Mouse (Mus musculus) midbrain, embryonic 12.5 days (tissue): ENCODE data around the gene Rasgef1b. TPM values are rescaled to one million over a fixed set of nuclear protein-coding genes. Genes with fewer than 3 reads are reported as not detected.
A peak's percentile ranks its signal among the peaks of the same experiment; 100 is the strongest.

ENCODE experiments used
- ATAC-seq: fragments of 200-750 bp; cut with Nextera tagmentation; 2 replicates; pipeline ENCODE4 v1.8.0; 2017; ENCODE audit warnings: low read depth, moderate TSS enrichment, moderate library complexity; ENCODE audit not compliant: low FRiP score
- H3K27ac ChIP-seq: fragments of 300-500 bp; sonication (generic); replicated peaks from 2 replicates; pipeline ENCODE4 v1.5.1; 2016; ENCODE audit warnings: mild to moderate bottlenecking
- H3K27me3 ChIP-seq: fragments of 300-500 bp; sonication (generic); 2 replicates; pipeline ENCODE4 v1.6.1; 2016; ENCODE audit warnings: mild to moderate bottlenecking
- H3K36me3 ChIP-seq: fragments of 300-500 bp; sonication (generic); 2 replicates; pipeline ENCODE4 v1.6.1; 2016
- H3K4me1 ChIP-seq: fragments of 300-500 bp; sonication (generic); 2 replicates; pipeline ENCODE4 v1.6.1; 2016
- H3K4me2 ChIP-seq: fragments of 300-500 bp; sonication (generic); replicated peaks from 2 replicates; pipeline ENCODE4 v1.6.1; 2016; ENCODE audit warnings: mild to moderate bottlenecking, moderate library complexity
- H3K4me3 ChIP-seq: fragments of 300-500 bp; sonication (generic); 2 replicates; pipeline ENCODE4 v1.5.1; 2016; ENCODE audit warnings: mild to moderate bottlenecking
- H3K9ac ChIP-seq: fragments of 300-500 bp; sonication (generic); replicated peaks from 2 replicates; pipeline ENCODE4 v1.6.1; 2016; ENCODE audit warnings: mild to moderate bottlenecking, moderate library complexity
- H3K9me3 ChIP-seq: fragments of 300-500 bp; sonication (generic); 2 replicates; pipeline ENCODE4 v1.6.1; 2016; ENCODE audit warnings: mild to moderate bottlenecking
- WGBS: fragments of 180-500 bp; shearing (Covaris S2); methylation state at CpG from one replicate; pipeline ENCODE4 v1.1.7; 2016; 5-methylcytosine and 5-hydroxymethylcytosine counted together
- polyA plus RNA-seq: library from polyadenylated mRNA; unstranded; fragments of >200 nt; fragmentation: Nextera tagmentation; extraction: Ambion mirVana; gene quantifications from 2 replicates; pipeline ENCODE4 v1.2.1, GENCODE M21; 2016

The Rasgef1b gene
- polyA plus RNA-seq, 1 experiment from 2014 or later: 41.9 TPM

- Histone ChIP-seq H3K4me3 (no peak overlapping the region), H3K4me1 (peaks cover 21% of the 10 kb centered on the region), H3K4me2 (no peak overlapping the region), H3K27ac (no peak overlapping the region), H3K9me3 (no peaks in the 10 kb centered on the region), H3K36me3 (no peaks in the 10 kb centered on the region), H3K9ac (no peak overlapping the region), H3K27me3 (peaks cover 17% of the 10 kb centered on the region)
- 41% methylated on average over 8 of the region's 8 CpGs for WGBS
- no peak for ATAC-seq
Observed at GRCm38 (mm10) chr5:99522571-99523269, 206.1 kb downstream of the Rasgef1b start.

- H3K9me3 ChIP-seq: no peaks in the 10 kb centered on the region
- peaks cover 18% of the 10 kb centered on the region for H3K4me1 ChIP-seq
- no peak overlapping the region for H3K27ac ChIP-seq
- no peak overlapping the region for H3K4me2 ChIP-seq
- H3K4me3 ChIP-seq: no peak overlapping the region
- no peak overlapping the region for H3K9ac ChIP-seq
- no peak for ATAC-seq
- H3K27me3 ChIP-seq: peaks cover 12% of the 10 kb centered on the region
- 87% methylated on average over 4 of the region's 4 CpGs for WGBS
- H3K36me3 ChIP-seq: no peaks in the 10 kb centered on the region
Observed at GRCm38 (mm10) chr5:99521411-99521810, 207.5 kb downstream of the Rasgef1b start.

- Histone ChIP-seq H3K36me3 (no peaks in the 10 kb centered on the region), H3K9me3 (no peaks in the 10 kb centered on the region), H3K4me1 (peaks cover 18% of the 10 kb centered on the region), H3K4me2 (no peak overlapping the region), H3K4me3 (no peak overlapping the region), H3K9ac (no peak overlapping the region), H3K27me3 (0 out of 2 replicates have a peak, but pooled peaks cover 8% of the 10 kb centered on the region), H3K27ac (no peak overlapping the region)
- ATAC-seq: no peak
- 81% methylated on average over 2 of the region's 2 CpGs for WGBS
Observed at GRCm38 (mm10) chr5:99519556-99519955, 209.3 kb downstream of the Rasgef1b start.

GRCm38 (mm10) chr5:99519023-99519422, 209.8 kb downstream of the Rasgef1b start:
- 57% methylated on average over 4 of the region's 4 CpGs for WGBS

GRCm38 (mm10) chr5:99516207-99516606, 212.7 kb downstream of the Rasgef1b start:
- ATAC-seq: no peak
- 85% methylated on average over 5 of the region's 5 CpGs for WGBS
- Histone ChIP-seq H3K4me2 (no peak overlapping the region), H3K4me1 (peaks cover 23% of the 10 kb centered on the region), H3K27me3 (0 out of 2 replicates have a peak, but pooled peaks cover 6% of the 10 kb centered on the region), H3K27ac (no peak overlapping the region), H3K9ac (no peak overlapping the region), H3K9me3 (no peaks in the 10 kb centered on the region), H3K36me3 (no peaks in the 10 kb centered on the region), H3K4me3 (no peak overlapping the region)

More at GRCm38 (mm10) chr5:99519023-99519422, 209.8 kb downstream of the Rasgef1b start:
- Histone ChIP-seq H3K4me1 (peaks cover 18% of the 10 kb centered on the region), H3K27me3 (0 out of 2 replicates have a peak, but pooled peaks cover 8% of the 10 kb centered on the region), H3K9me3 (no peaks in the 10 kb centered on the region), H3K27ac (no peak overlapping the region), H3K4me2 (no peak overlapping the region), H3K4me3 (no peak overlapping the region), H3K9ac (no peak overlapping the region), H3K36me3 (no peaks in the 10 kb centered on the region)
- ATAC-seq: no peak

- ATAC-seq: no peak
- Histone ChIP-seq H3K27me3 (0 out of 2 replicates have a peak, but pooled peaks cover 3% of the 10 kb centered on the region), H3K9ac (no peak overlapping the region), H3K4me3 (no peak overlapping the region), H3K27ac (no peak overlapping the region), H3K9me3 (no peaks in the 10 kb centered on the region), H3K4me1 (peaks cover 23% of the 10 kb centered on the region), H3K4me2 (no peak overlapping the region), H3K36me3 (no peaks in the 10 kb centered on the region)
- 91% methylated on average over 4 of the region's 4 CpGs for WGBS
Observed at GRCm38 (mm10) chr5:99515764-99516163, 213.1 kb downstream of the Rasgef1b start.

GRCm38 (mm10) chr5:99513209-99513880, 215.5 kb downstream of the Rasgef1b start:
- H3K36me3 ChIP-seq: no peaks in the 10 kb centered on the region
- no peaks in the 10 kb centered on the region for H3K9me3 ChIP-seq
- peaks cover 14% of the 10 kb centered on the region for H3K4me1 ChIP-seq
- peak overlapping the region; percentile 35 for H3K27ac ChIP-seq
- 20% methylated on average over 9 of the region's 9 CpGs for WGBS
- no peak overlapping the region for H3K4me2 ChIP-seq
- no peak overlapping the region for H3K9ac ChIP-seq
- peaks cover 4% of the 10 kb centered on the region; the same call in 1 of the 2 replicates for H3K27me3 ChIP-seq
- H3K4me3 ChIP-seq: no peak overlapping the region
- ATAC-seq: peak; percentile 72

GRCm38 (mm10) chr5:99511081-99511480, 217.8 kb downstream of the Rasgef1b start:
- no peaks in the 10 kb centered on the region for H3K9me3 ChIP-seq
- no peak for ATAC-seq
- 40% methylated on average over 11 of the region's 11 CpGs for WGBS

GRCm38 (mm10) chr5:99506109-99506508, 222.8 kb downstream of the Rasgef1b start:
- Histone ChIP-seq H3K4me2 (no peak overlapping the region), H3K27ac (no peak overlapping the region), H3K9ac (no peak overlapping the region), H3K4me1 (no peaks in the 10 kb centered on the region), H3K9me3 (no peaks in the 10 kb centered on the region), H3K36me3 (no peaks in the 10 kb centered on the region), H3K4me3 (no peak overlapping the region), H3K27me3 (peaks cover 14% of the 10 kb centered on the region)
- ATAC-seq: no peak
- WGBS: 87% methylated on average over 7 of the region's 7 CpGs

More at GRCm38 (mm10) chr5:99511081-99511480, 217.8 kb downstream of the Rasgef1b start:
- Histone ChIP-seq H3K4me1 (peaks cover 14% of the 10 kb centered on the region), H3K36me3 (no peaks in the 10 kb centered on the region), H3K27me3 (peaks cover 14% of the 10 kb centered on the region), H3K4me3 (no peak overlapping the region), H3K27ac (no peak overlapping the region), H3K9ac (no peak overlapping the region), H3K4me2 (no peak overlapping the region)

GRCm38 (mm10) chr5:99504349-99504830, 224.5 kb downstream of the Rasgef1b start:
- Histone ChIP-seq H3K27me3 (peaks cover 14% of the 10 kb centered on the region), H3K4me3 (no peak overlapping the region), H3K36me3 (no peaks in the 10 kb centered on the region), H3K9ac (no peak overlapping the region), H3K27ac (0 out of 2 replicates have a peak overlapping the region, but pooled peaks have one; percentile 10), H3K9me3 (no peaks in the 10 kb centered on the region), H3K4me1 (no peaks in the 10 kb centered on the region), H3K4me2 (no peak overlapping the region)
- peak; percentile 62; the same call in 1 of the 2 replicates for ATAC-seq
- WGBS: 56% methylated on average over 9 of the region's 9 CpGs

GRCm38 (mm10) chr5:99502681-99503080, 226.2 kb downstream of the Rasgef1b start:
- Histone ChIP-seq H3K4me3 (no peak overlapping the region), H3K4me1 (peaks cover 1% of the 10 kb centered on the region), H3K9me3 (no peaks in the 10 kb centered on the region), H3K9ac (no peak overlapping the region), H3K36me3 (no peaks in the 10 kb centered on the region), H3K4me2 (no peak overlapping the region), H3K27me3 (peaks cover 7% of the 10 kb centered on the region; the same call in 1 of the 2 replicates), H3K27ac (no peak overlapping the region)
- 91% methylated on average over 9 of the region's 9 CpGs for WGBS
- no peak for ATAC-seq
